Mouse (Mus musculus): Measurements from ENCODE around the gene Nicn1.

- TF ChIP-seq EP300 (IDR thresholded peaks at IDR 0.05; ENCODE audit: low read depth) (no peak), CTCF (IDR thresholded peaks at IDR 0.05; ENCODE audit: low read depth) (no peak)
Observed at GRCm38 (mm10) chr9:108252766-108253165, 37.5 kb upstream of the Nicn1 start.
